Mouse (Mus musculus): ENCODE data around the gene Ptpn6. TPM values are rescaled to one million over a fixed set of nuclear protein-coding genes. Genes with fewer than 3 reads are reported as not detected.
A peak's percentile ranks its signal among the peaks of the same experiment; 100 is the strongest.

The Ptpn6 gene
- polyA plus RNA-seq, 1 experiment from 2014 or later, result 16.4 TPM

DNA sequence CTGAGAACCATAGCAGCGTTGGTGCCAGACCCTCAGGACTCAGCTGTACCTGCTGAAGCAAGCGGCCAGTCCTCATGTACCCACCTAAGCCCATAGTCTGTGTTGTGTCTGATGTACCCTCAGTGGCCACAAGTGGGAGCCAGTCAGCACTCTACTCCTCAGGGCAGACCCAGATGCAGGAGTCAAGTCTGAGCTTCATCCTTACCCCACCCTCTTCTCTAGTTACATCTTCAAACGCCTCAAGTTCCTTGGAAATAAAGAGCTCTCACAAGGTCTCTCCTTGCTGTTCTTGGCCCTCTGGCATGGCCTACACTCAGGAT lies 35.8 kb downstream of the Ptpn6 start:
- 45% methylated on average over 3 of the region's 3 CpGs for WGBS
- H3K4me1 ChIP-seq (ENCODE audit: insufficient read depth, low read length), result peaks cover 8% of the 10 kb centered on the region
- no peaks in the 10 kb centered on the region for H3K27me3 ChIP-seq (ENCODE audit: insufficient read depth, low read length)
- H3K4me2 ChIP-seq (replicated peaks; ENCODE audit: low read depth, low read length), result no peak overlapping the region
- H3K4me3 ChIP-seq (ENCODE audit: low read length), result no peak overlapping the region
- no peak overlapping the region for H3K27ac ChIP-seq (ENCODE audit: low read length)
- peak; percentile 47 for ATAC-seq (ENCODE audit: low FRiP score, low TSS enrichment)
- peaks cover 53% of the 10 kb centered on the region for H3K36me3 ChIP-seq (ENCODE audit: insufficient read depth, low read length)
- H3K9ac ChIP-seq (replicated peaks; ENCODE audit: low read length), result no peak overlapping the region
- H3K9me3 ChIP-seq (ENCODE audit: low read length), result no peaks in the 10 kb centered on the region

DNA sequence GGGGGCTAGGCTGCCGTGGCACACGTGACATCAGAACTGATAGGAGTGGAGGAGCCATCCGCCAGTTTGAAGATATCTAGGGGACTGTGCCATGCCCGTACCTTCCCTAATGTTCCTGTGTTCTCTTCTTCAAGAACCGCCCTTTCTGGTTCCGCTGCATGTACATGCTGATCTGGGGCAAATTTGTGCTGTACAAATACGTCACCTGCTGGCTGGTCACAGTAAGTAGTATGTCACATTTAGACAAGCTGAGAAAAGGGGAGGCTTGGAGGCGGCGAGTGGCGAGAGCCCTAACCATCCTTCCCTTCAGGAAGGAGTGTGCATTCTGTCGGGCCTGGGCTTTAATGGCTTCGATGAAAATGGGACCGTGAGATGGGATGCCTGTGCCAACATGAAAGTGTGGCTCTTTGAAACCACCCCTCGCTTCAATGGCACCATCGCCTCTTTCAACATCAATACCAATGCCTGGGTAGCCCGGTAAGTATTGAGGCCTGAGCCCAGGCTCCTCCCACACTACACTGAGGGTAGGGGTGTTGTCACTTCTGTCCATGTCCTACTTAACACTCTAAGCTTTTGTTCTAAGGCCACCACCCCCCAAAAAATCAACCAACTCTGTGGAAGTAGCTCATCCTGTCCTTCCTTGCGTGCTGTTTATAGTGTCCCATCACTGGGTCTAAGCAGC lies 36.3 kb downstream of the Ptpn6 start:
- peaks cover 48% of the 10 kb centered on the region for H3K36me3 ChIP-seq (ENCODE audit: insufficient read depth, low read length)

DNA sequence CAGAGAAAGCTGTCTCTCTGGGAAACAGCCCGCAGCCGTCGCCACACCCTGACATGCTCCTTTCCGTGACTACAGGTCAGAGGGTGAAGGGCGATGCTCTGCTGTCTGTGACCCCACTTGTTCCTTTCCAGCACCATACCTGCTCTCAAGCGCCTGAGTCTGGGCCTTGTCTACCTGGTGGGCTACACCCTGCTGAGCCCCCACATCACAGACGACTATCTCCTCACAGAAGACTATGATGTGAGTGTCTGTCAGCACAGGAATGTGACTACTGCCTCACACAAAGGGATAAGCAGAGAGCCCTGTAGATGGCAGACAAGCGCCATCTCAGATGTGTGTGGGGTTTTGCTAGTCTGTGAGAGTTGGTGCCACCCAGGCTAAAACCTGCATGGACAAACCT lies 37.2 kb downstream of the Ptpn6 start:
- 84% methylated on average over 8 of the region's 8 CpGs for WGBS
- ATAC-seq (ENCODE audit: low FRiP score, low TSS enrichment), result no peak
- no peaks in the 10 kb centered on the region for H3K9me3 ChIP-seq (ENCODE audit: low read length)

More for the DNA sequence above, 36.3 kb downstream of the Ptpn6 start:
- Histone ChIP-seq H3K27me3 (ENCODE audit: insufficient read depth, low read length) (no peaks in the 10 kb centered on the region), H3K9ac (replicated peaks; ENCODE audit: low read length) (no peak overlapping the region), H3K9me3 (ENCODE audit: low read length) (no peaks in the 10 kb centered on the region), H3K4me1 (ENCODE audit: insufficient read depth, low read length) (peaks cover 8% of the 10 kb centered on the region), H3K27ac (ENCODE audit: low read length) (no peak overlapping the region), H3K4me3 (ENCODE audit: low read length) (no peak overlapping the region), H3K4me2 (replicated peaks; ENCODE audit: low read depth, low read length) (no peak overlapping the region)
- ATAC-seq (ENCODE audit: low FRiP score, low TSS enrichment), result peak; percentile 5; the same call in 1 of the 2 replicates
- 91% methylated on average over 17 of the region's 17 CpGs for WGBS

DNA sequence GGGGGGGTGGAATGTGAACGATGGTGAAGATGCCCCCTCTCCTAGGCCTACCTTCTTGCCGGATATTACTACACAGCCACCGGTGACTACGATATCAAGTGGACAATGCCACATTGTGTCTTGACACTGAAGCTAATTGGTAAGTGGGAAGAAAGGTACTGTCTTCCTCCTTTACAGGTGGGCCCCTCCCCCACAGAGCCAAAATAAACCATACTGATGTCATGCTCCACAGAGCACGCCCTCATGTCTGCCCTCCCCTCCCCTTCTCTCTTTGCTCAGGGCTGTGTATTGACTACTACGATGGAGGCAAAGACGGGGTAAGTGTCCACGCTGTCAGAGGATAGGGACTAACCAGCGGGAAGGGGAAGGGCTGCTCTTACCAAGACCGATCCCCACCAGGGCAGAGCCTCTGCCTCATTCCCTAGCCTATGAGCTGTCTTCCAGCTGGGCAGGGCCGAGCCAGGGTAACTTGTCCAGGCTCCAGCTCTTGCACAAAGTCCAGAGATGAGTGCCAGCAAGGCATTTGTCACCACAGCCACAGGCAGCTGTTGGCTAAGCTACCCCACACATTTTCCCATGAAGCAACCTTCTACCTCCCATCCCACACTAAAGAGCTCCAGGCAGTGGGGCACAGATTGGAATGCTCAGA lies 38.4 kb downstream of the Ptpn6 start:
- Histone ChIP-seq H3K36me3 (ENCODE audit: insufficient read depth, low read length) (peaks cover 36% of the 10 kb centered on the region), H3K9me3 (ENCODE audit: low read length) (no peaks in the 10 kb centered on the region), H3K9ac (replicated peaks; ENCODE audit: low read length) (no peak overlapping the region), H3K4me1 (ENCODE audit: insufficient read depth, low read length) (peaks cover 8% of the 10 kb centered on the region), H3K4me2 (replicated peaks; ENCODE audit: low read depth, low read length) (no peak overlapping the region), H3K27me3 (ENCODE audit: insufficient read depth, low read length) (no peaks in the 10 kb centered on the region), H3K4me3 (ENCODE audit: low read length) (no peak overlapping the region), H3K27ac (ENCODE audit: low read length) (peak overlapping the region; percentile 12; the same call in 1 of the 2 replicates)
- 61% methylated on average over 11 of the region's 11 CpGs for WGBS
- ATAC-seq (ENCODE audit: low FRiP score, low TSS enrichment), result peak; percentile 21

More for the DNA sequence above, 37.2 kb downstream of the Ptpn6 start:
- no peaks in the 10 kb centered on the region for H3K27me3 ChIP-seq (ENCODE audit: insufficient read depth, low read length)
- H3K36me3 ChIP-seq (ENCODE audit: insufficient read depth, low read length), result peaks cover 47% of the 10 kb centered on the region
- H3K9ac ChIP-seq (replicated peaks; ENCODE audit: low read length), result no peak overlapping the region
- H3K4me1 ChIP-seq (ENCODE audit: insufficient read depth, low read length), result peaks cover 8% of the 10 kb centered on the region
- H3K27ac ChIP-seq (ENCODE audit: low read length), result no peak overlapping the region
- H3K4me3 ChIP-seq (ENCODE audit: low read length), result no peak overlapping the region
- no peak overlapping the region for H3K4me2 ChIP-seq (replicated peaks; ENCODE audit: low read depth, low read length)

DNA sequence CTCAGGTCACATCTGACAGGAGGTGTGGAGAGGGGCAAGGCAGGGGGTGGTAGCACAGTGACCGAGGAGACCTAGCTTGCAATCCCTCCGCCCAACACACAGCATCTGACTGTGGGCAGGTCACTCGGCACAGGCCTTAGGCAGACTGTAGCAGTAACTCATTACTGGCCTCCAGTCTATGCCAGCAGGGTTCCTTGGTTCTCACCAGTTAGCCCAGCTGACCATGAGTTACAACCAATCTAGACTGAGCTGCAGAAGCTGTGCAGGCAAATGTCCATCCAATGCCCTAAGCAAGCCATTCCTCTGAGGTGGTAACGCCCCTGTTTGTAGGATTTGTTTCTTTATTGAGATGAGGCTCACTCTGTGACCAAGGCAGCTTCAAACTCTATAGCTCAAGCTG lies 39.1 kb downstream of the Ptpn6 start:
- Histone ChIP-seq H3K27ac (ENCODE audit: low read length) (no peak overlapping the region), H3K27me3 (ENCODE audit: insufficient read depth, low read length) (no peaks in the 10 kb centered on the region), H3K36me3 (ENCODE audit: insufficient read depth, low read length) (peaks cover 29% of the 10 kb centered on the region), H3K4me3 (ENCODE audit: low read length) (no peak overlapping the region), H3K4me1 (ENCODE audit: insufficient read depth, low read length) (peaks cover 14% of the 10 kb centered on the region), H3K9me3 (ENCODE audit: low read length) (no peaks in the 10 kb centered on the region), H3K9ac (replicated peaks; ENCODE audit: low read length) (no peak overlapping the region), H3K4me2 (replicated peaks; ENCODE audit: low read depth, low read length) (no peak overlapping the region)
- ATAC-seq (ENCODE audit: low FRiP score, low TSS enrichment), result no peak
- 81% methylated on average over 4 of the region's 4 CpGs for WGBS

GRCm38 (mm10) chr6:124698751-124699150 lies 39.8 kb downstream of the Ptpn6 start:
- H3K4me1 ChIP-seq (ENCODE audit: insufficient read depth, low read length), result peaks cover 20% of the 10 kb centered on the region
- H3K27me3 ChIP-seq (ENCODE audit: insufficient read depth, low read length), result no peaks in the 10 kb centered on the region
- H3K27ac ChIP-seq (ENCODE audit: low read length), result no peak overlapping the region
- 66% methylated on average over 6 of the region's 6 CpGs for WGBS
- H3K4me3 ChIP-seq (ENCODE audit: low read length), result no peak overlapping the region
- H3K4me2 ChIP-seq (replicated peaks; ENCODE audit: low read depth, low read length), result no peak overlapping the region
- no peak for ATAC-seq (ENCODE audit: low FRiP score, low TSS enrichment)
- H3K9me3 ChIP-seq (ENCODE audit: low read length), result no peaks in the 10 kb centered on the region
- H3K36me3 ChIP-seq (ENCODE audit: insufficient read depth, low read length), result peaks cover 24% of the 10 kb centered on the region
- H3K9ac ChIP-seq (replicated peaks; ENCODE audit: low read length), result no peak overlapping the region

DNA sequence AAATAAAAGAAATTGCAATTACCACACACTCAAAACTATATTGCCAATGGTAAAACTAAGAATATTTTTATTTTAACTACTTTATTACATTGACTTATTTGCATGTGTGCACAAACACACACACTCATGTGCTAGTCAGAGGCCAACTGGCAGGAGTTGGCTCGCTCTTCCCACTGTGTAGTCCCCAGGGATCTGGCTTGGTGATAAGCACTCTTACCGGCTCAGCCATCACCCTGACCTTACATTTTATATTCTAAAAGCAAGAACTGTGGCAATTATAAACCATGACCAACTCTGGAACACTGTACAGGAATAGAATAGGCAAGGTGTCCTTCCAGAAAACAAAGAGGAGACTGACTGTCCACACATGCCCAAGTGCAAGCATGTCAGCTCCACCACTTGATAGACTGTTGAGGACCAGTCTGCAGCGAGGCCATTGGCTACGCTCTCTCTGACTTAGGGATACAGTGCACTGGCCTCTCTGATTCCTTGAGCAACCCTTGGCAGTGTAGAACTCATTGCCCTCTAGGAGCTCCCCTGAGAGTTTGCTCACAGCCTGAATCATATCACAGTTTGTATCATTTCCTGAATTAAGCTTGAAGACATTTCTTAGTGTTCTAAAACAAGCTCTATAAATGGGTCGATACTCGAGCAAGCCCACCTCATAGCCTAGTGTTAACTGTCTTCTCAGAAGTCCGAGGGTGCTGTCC lies 41.9 kb downstream of the Ptpn6 start:
- Histone ChIP-seq H3K27ac (ENCODE audit: low read length) (no peak overlapping the region), H3K9ac (replicated peaks; ENCODE audit: low read length) (no peak overlapping the region), H3K27me3 (ENCODE audit: insufficient read depth, low read length) (no peaks in the 10 kb centered on the region), H3K4me1 (ENCODE audit: insufficient read depth, low read length) (peaks cover 34% of the 10 kb centered on the region), H3K4me3 (ENCODE audit: low read length) (no peak overlapping the region), H3K9me3 (ENCODE audit: low read length) (no peaks in the 10 kb centered on the region), H3K36me3 (ENCODE audit: insufficient read depth, low read length) (peaks cover 3% of the 10 kb centered on the region; the same call in 1 of the 2 replicates), H3K4me2 (replicated peaks; ENCODE audit: low read depth, low read length) (no peak overlapping the region)
- 81% methylated on average over 7 of the region's 7 CpGs for WGBS
- no peak for ATAC-seq (ENCODE audit: low FRiP score, low TSS enrichment)

- H3K4me1 ChIP-seq (ENCODE audit: insufficient read depth, low read length), result peaks cover 25% of the 10 kb centered on the region
- peak overlapping the region; percentile 78 for H3K27ac ChIP-seq (ENCODE audit: low read length)
- no peaks in the 10 kb centered on the region for H3K9me3 ChIP-seq (ENCODE audit: low read length)
- H3K4me3 ChIP-seq (ENCODE audit: low read length), result no peak overlapping the region
- H3K27me3 ChIP-seq (ENCODE audit: insufficient read depth, low read length), result no peaks in the 10 kb centered on the region
- peak; percentile 58 for ATAC-seq (ENCODE audit: low FRiP score, low TSS enrichment)
- WGBS, result 57% methylated on average over 15 of the region's 15 CpGs
- H3K4me2 ChIP-seq (replicated peaks; ENCODE audit: low read depth, low read length), result no peak overlapping the region; the same call in 1 of the 2 replicates
- no peaks in the 10 kb centered on the region for H3K36me3 ChIP-seq (ENCODE audit: insufficient read depth, low read length)
- H3K9ac ChIP-seq (replicated peaks; ENCODE audit: low read length), result peak overlapping the region; percentile 42
These were observed 44.2 kb downstream of the Ptpn6 start for GRCm38 (mm10) chr6:124694166-124694955.

DNA sequence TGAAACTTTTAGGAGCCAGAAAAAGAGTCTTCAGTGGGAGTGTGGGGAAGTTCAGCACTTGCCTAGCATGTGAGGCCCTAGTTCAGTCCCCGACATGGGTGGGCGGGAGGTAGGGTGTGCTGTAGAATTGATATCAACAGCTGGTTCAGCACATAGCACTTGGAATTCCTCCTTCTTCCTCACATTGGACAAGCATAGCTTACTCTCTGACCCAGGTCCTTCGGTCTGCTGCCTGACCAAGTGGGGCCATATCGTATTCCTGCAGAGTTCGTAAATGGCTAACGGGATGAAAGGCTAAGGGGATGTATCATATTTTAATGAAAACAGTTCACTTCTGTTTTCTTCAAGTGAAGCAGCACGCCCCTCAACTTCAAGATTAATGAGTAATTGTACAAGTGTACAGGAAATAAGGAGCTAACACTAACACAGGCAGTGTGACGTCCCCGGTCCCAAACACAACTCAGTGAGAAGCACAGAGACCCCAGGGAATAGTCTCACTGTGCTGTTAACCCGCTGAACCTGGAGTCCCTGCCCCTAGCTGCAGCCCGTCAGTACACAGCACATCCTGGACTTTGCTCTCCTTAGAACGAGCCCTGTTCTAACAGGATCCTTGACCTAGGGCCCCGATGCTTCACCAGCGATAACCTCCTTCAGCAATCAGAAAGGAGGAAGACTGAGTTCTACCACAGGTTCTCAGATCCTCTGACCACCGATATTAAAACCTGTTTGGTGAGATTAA lies 45.1 kb downstream of the Ptpn6 start:
- Histone ChIP-seq H3K4me1 (ENCODE audit: insufficient read depth, low read length) (peaks cover 25% of the 10 kb centered on the region), H3K4me3 (ENCODE audit: low read length) (no peak overlapping the region), H3K4me2 (replicated peaks; ENCODE audit: low read depth, low read length) (0 out of 2 replicates have a peak overlapping the region, but pooled peaks have one; percentile 14), H3K36me3 (ENCODE audit: insufficient read depth, low read length) (no peaks in the 10 kb centered on the region), H3K9ac (replicated peaks; ENCODE audit: low read length) (peak overlapping the region; percentile 18), H3K27ac (ENCODE audit: low read length) (peak overlapping the region; percentile 78), H3K27me3 (ENCODE audit: insufficient read depth, low read length) (no peaks in the 10 kb centered on the region), H3K9me3 (ENCODE audit: low read length) (no peaks in the 10 kb centered on the region)
- WGBS, result 18% methylated on average over 15 of the region's 15 CpGs
- peak; percentile 91 for ATAC-seq (ENCODE audit: low FRiP score, low TSS enrichment)
